Mouse (Mus musculus): Measurements from ENCODE around the gene Fam13c. TPM values are rescaled to one million over a fixed set of nuclear protein-coding genes. Genes with fewer than 3 reads are reported as not detected.

Gene Fam13c
- polyA plus RNA-seq, 1 experiment: 22.4 TPM

DNA sequence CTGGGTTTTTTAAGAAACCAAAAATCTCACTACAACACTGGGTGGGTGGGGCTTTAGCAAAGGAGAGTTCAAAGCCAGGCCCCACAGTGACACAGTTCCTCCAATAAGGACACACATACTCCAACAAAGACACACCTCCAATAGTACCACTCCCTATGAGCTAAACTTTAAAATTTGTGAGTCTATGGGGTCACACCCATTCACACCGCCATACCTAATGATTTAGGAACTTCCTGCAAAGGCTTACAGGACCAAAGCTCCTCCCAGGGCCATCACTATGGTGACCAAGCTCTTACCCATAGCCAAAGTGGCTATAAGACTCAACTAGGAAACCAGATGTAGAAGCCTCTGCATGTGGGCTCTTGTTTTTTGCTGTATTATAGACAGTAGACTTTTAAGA lies 30.6 kb downstream of the Fam13c start:
- no peak overlapping the region for H3K4me3 ChIP-seq (ENCODE audit: low read depth, low read length)

DNA sequence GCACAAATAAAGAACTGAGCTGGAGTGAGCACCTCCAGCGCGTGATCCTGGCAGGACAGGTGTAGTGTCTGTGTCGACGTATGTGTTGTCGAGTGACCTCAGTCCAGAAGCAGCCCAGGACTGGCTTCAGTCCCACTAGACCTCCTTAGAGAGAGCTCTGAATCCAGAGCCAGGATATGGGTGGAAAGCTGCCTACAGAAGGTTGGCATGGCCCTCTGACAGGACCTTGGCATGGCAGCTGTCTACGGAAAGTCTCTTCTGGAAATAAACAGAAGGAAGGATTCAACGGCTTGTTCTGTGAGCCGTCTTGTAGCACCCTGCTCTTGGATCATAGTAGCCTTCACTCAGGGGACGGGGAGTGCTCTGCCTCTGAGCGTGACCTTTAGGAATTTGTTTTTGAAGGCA lies 37.5 kb downstream of the Fam13c start:
- H3K36me3 ChIP-seq (ENCODE audit: control insufficient read depth, insufficient read depth, low read length, poor library complexity, severe bottlenecking): no peaks in the 10 kb centered on the region

More for the DNA sequence above, 30.6 kb downstream of the Fam13c start:
- Histone ChIP-seq H3K27ac (ENCODE audit: insufficient read depth, low read length) (no peak overlapping the region; the same call in 1 of the 2 replicates), H3K9ac (ENCODE audit: low read depth, poor library complexity, severe bottlenecking) (no peak overlapping the region), H3K27me3 (ENCODE audit: control insufficient read depth, insufficient read depth, low read length, poor library complexity, severe bottlenecking) (no peaks in the 10 kb centered on the region), H3K9me3 (replicated peaks; ENCODE audit: control insufficient read depth, insufficient read depth, low read length, poor library complexity, severe bottlenecking) (peaks cover 2% of the 10 kb centered on the region; the same call in 1 of the 2 replicates), H3K4me1 (ENCODE audit: control insufficient read depth, insufficient read depth, low read length) (no peaks in the 10 kb centered on the region), H3K36me3 (ENCODE audit: control insufficient read depth, insufficient read depth, low read length, poor library complexity, severe bottlenecking) (no peaks in the 10 kb centered on the region)
- TF ChIP-seq CTCF (IDR thresholded peaks at IDR 0.05; ENCODE audit: low read depth, low read length): no peak
- TF ChIP-seq POLR2A (IDR thresholded peaks at IDR 0.05; ENCODE audit: insufficient read depth, low read length): no peak
- TF ChIP-seq EP300 (IDR thresholded peaks at IDR 0.05; ENCODE audit: insufficient read depth, low read depth, low read length): no peak

DNA sequence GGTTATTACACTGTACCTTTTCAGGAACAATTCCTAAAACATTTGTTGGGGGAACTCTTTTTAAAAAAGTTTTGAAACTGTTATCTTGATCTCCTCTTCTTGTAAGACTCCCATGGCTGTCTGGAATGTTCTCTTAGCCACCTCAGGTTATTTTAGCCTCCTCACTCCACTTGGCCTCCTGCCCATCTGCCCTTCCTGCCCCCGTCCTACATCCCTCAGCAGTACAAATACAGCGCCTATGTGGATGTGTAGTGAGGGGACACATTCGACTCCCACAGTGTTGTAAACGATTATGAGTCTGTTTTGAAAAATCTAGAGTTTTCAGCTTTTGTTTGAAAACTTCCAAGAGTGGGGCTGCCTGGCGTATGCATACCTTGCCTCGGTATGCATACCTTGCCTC lies 43.5 kb downstream of the Fam13c start:
- TF ChIP-seq CTCF (IDR thresholded peaks at IDR 0.05; ENCODE audit: low read depth, low read length): no peak
- TF ChIP-seq POLR2A (IDR thresholded peaks at IDR 0.05; ENCODE audit: insufficient read depth, low read length): no peak
- TF ChIP-seq EP300 (IDR thresholded peaks at IDR 0.05; ENCODE audit: insufficient read depth, low read depth, low read length): no peak
- H3K27ac ChIP-seq (ENCODE audit: insufficient read depth, low read length): no peak overlapping the region
- H3K27me3 ChIP-seq (ENCODE audit: control insufficient read depth, insufficient read depth, low read length, poor library complexity, severe bottlenecking): no peaks in the 10 kb centered on the region
- peaks cover 2% of the 10 kb centered on the region for H3K4me1 ChIP-seq (ENCODE audit: control insufficient read depth, insufficient read depth, low read length)
- no peak overlapping the region for H3K4me3 ChIP-seq (ENCODE audit: low read depth, low read length)
- H3K36me3 ChIP-seq (ENCODE audit: control insufficient read depth, insufficient read depth, low read length, poor library complexity, severe bottlenecking): no peaks in the 10 kb centered on the region
- no peaks in the 10 kb centered on the region for H3K9me3 ChIP-seq (replicated peaks; ENCODE audit: control insufficient read depth, insufficient read depth, low read length, poor library complexity, severe bottlenecking)
- H3K9ac ChIP-seq (ENCODE audit: low read depth, poor library complexity, severe bottlenecking): no peak overlapping the region

More for the DNA sequence above, 37.5 kb downstream of the Fam13c start:
- Histone ChIP-seq H3K27me3 (ENCODE audit: control insufficient read depth, insufficient read depth, low read length, poor library complexity, severe bottlenecking) (no peaks in the 10 kb centered on the region), H3K4me1 (ENCODE audit: control insufficient read depth, insufficient read depth, low read length) (no peaks in the 10 kb centered on the region), H3K4me3 (ENCODE audit: low read depth, low read length) (no peak overlapping the region), H3K9ac (ENCODE audit: low read depth, poor library complexity, severe bottlenecking) (no peak overlapping the region), H3K9me3 (replicated peaks; ENCODE audit: control insufficient read depth, insufficient read depth, low read length, poor library complexity, severe bottlenecking) (peaks cover 2% of the 10 kb centered on the region; the same call in 1 of the 2 replicates), H3K27ac (ENCODE audit: insufficient read depth, low read length) (no peak overlapping the region)
- TF ChIP-seq POLR2A (IDR thresholded peaks at IDR 0.05; ENCODE audit: insufficient read depth, low read length) (no peak), EP300 (IDR thresholded peaks at IDR 0.05; ENCODE audit: insufficient read depth, low read depth, low read length) (no peak), CTCF (IDR thresholded peaks at IDR 0.05; ENCODE audit: low read depth, low read length) (no peak)

DNA sequence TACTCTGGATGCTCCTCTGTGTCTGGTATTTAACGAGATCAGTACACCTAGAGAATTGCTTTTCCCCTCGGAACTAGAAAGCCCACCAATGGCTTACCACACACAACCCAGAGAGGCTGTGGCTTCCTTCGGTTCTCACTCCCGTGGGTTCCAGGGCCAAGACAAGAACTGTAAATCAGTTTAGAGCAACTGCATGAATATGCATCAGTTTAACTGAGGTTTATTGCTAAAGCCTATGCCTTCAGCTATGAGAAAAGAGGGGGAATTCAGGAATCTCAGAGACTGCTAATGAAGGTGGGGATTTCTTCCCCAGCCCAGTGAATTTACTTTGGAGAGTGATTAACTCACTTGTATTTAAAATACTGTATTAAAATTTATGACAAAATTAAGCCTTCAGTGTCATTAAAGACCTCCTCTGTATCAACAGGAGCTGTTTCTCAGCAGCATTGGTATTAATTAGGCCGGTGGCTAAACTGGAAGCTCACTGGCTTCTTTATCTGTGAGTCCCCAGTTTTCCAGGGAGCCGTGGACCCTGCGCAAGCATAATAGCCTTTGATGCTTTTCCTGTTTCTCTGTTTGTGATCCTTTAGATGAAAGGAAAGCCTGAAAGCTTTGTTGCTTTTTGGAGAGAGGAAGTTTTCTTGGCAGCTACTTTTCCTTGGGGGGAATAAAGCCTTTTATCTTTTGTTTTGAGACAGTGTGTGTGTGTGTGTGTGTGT lies 44.4 kb downstream of the Fam13c start:
- H3K9me3 ChIP-seq (replicated peaks; ENCODE audit: control insufficient read depth, insufficient read depth, low read length, poor library complexity, severe bottlenecking): no peaks in the 10 kb centered on the region
- no peak overlapping the region for H3K4me3 ChIP-seq (ENCODE audit: low read depth, low read length)
- H3K9ac ChIP-seq (ENCODE audit: low read depth, poor library complexity, severe bottlenecking): no peak overlapping the region
- no peak overlapping the region for H3K27ac ChIP-seq (ENCODE audit: insufficient read depth, low read length)
- H3K4me1 ChIP-seq (ENCODE audit: control insufficient read depth, insufficient read depth, low read length): peaks cover 2% of the 10 kb centered on the region
- TF ChIP-seq POLR2A (IDR thresholded peaks at IDR 0.05; ENCODE audit: insufficient read depth, low read length) (no peak), CTCF (IDR thresholded peaks at IDR 0.05; ENCODE audit: low read depth, low read length) (no peak), EP300 (IDR thresholded peaks at IDR 0.05; ENCODE audit: insufficient read depth, low read depth, low read length) (no peak)
- no peaks in the 10 kb centered on the region for H3K36me3 ChIP-seq (ENCODE audit: control insufficient read depth, insufficient read depth, low read length, poor library complexity, severe bottlenecking)
- H3K27me3 ChIP-seq (ENCODE audit: control insufficient read depth, insufficient read depth, low read length, poor library complexity, severe bottlenecking): no peaks in the 10 kb centered on the region

DNA sequence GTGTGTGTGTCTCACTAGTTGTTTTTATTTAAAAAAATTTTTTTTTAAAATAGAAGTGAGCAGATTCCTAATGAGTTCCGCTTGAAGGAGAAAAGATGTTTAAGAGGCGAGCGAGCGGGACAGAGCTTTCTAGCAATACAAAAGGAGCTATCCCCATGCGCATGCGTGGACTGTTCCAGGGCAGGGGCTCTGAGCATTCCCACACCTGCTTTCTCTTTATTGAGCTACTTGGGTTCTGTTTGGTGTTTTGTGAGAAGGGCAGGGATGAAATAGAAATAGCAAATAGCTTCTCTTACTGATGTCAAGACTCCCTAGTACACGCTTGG lies 45.0 kb downstream of the Fam13c start:
- no peak overlapping the region for H3K9ac ChIP-seq (ENCODE audit: low read depth, poor library complexity, severe bottlenecking)
- H3K27me3 ChIP-seq (ENCODE audit: control insufficient read depth, insufficient read depth, low read length, poor library complexity, severe bottlenecking): no peaks in the 10 kb centered on the region
- no peaks in the 10 kb centered on the region for H3K9me3 ChIP-seq (replicated peaks; ENCODE audit: control insufficient read depth, insufficient read depth, low read length, poor library complexity, severe bottlenecking)
- TF ChIP-seq POLR2A (IDR thresholded peaks at IDR 0.05; ENCODE audit: insufficient read depth, low read length): no peak
- no peak for TF ChIP-seq CTCF (IDR thresholded peaks at IDR 0.05; ENCODE audit: low read depth, low read length)
- no peak for TF ChIP-seq EP300 (IDR thresholded peaks at IDR 0.05; ENCODE audit: insufficient read depth, low read depth, low read length)
- H3K27ac ChIP-seq (ENCODE audit: insufficient read depth, low read length): no peak overlapping the region
- peaks cover 2% of the 10 kb centered on the region for H3K4me1 ChIP-seq (ENCODE audit: control insufficient read depth, insufficient read depth, low read length)
- H3K4me3 ChIP-seq (ENCODE audit: low read depth, low read length): no peak overlapping the region
- H3K36me3 ChIP-seq (ENCODE audit: control insufficient read depth, insufficient read depth, low read length, poor library complexity, severe bottlenecking): no peaks in the 10 kb centered on the region

DNA sequence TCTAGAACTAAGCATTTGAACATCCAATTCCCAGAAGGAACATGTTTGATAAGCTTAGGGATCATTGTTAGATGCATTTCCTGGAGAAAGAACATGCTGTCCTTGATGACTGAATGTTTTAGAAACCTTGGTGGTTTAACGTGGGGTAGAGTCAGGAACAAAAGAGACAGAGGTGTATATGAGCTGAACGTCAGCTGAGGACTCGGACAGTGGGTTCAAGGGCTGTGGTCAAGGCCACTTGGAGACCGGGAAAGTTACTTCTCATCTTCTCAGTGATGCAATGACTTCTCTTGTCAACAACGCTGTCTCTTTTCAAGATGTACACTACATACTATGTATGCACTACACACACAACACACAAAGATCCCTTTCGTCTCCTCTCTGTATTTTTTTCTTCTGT lies 46.4 kb downstream of the Fam13c start:
- Histone ChIP-seq H3K4me3 (ENCODE audit: low read depth, low read length) (no peak overlapping the region), H3K4me1 (ENCODE audit: control insufficient read depth, insufficient read depth, low read length) (peaks cover 2% of the 10 kb centered on the region), H3K27ac (ENCODE audit: insufficient read depth, low read length) (no peak overlapping the region), H3K27me3 (ENCODE audit: control insufficient read depth, insufficient read depth, low read length, poor library complexity, severe bottlenecking) (no peaks in the 10 kb centered on the region), H3K9ac (ENCODE audit: low read depth, poor library complexity, severe bottlenecking) (no peak overlapping the region), H3K9me3 (replicated peaks; ENCODE audit: control insufficient read depth, insufficient read depth, low read length, poor library complexity, severe bottlenecking) (no peaks in the 10 kb centered on the region), H3K36me3 (ENCODE audit: control insufficient read depth, insufficient read depth, low read length, poor library complexity, severe bottlenecking) (no peaks in the 10 kb centered on the region)
- TF ChIP-seq EP300 (IDR thresholded peaks at IDR 0.05; ENCODE audit: insufficient read depth, low read depth, low read length) (no peak), POLR2A (IDR thresholded peaks at IDR 0.05; ENCODE audit: insufficient read depth, low read length) (no peak), CTCF (IDR thresholded peaks at IDR 0.05; ENCODE audit: low read depth, low read length) (no peak)

All from ES-Bruce4 (cell line).